ENCODE assay signal across 9 mouse cellular contexts in the genomic region with DNA sequence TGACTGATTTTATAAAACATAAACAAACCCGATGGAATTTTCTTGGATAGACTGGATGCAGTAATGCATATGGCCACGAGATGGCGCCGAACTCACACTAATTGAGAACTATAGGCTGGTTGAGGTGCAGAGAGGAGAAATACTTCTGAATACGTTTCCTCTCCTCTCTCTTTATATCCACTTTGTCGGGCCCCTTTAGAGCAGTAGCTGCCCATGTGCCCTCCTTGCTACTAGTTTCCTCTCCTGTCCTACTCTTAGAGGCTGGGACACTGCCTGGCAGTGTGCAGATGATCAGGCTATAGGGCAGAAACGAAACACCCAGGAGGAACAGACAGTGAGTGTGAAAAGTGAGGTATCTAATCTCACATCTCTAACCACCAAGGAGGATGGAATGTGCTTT. TPM values are rescaled to one million over a fixed set of nuclear protein-coding genes. Genes with fewer than 3 reads are reported as not detected.
DNase-seq lines count a peak whose midpoint lies in the region; ATAC-seq and TF ChIP-seq lines count a peak whose summit lies in the region.
"Had no signal": no experiment of that assay in that cellular context is flagged by ENCODE, and none has a peak within 500 bp of the region (broad histone marks: within the 10 kb centered on the region; RNA-seq: fewer than 3 reads in every experiment).

No protein-coding gene starts in this region.

- peak; percentile 87 for TF ChIP-seq CTCF in layer of hippocampus, adult 2 months (conservative IDR thresholded peaks at IDR 0.05)
- no peak; the same call in 1 of the 2 replicates for TF ChIP-seq CTCF in lung, adult 2 months (IDR thresholded peaks at IDR 0.05; ENCODE audit: insufficient read depth, low read length)

- DNase-seq in ES-CJ7 (ENCODE audit: low read depth, low spot score), result peak; percentile 58
- DNase-seq in forebrain, embryonic 11.5 days (ENCODE audit: low spot score), result peak; percentile 72
- DNase-seq in layer of hippocampus, adult 2 months (ENCODE audit: low spot score in 2 of 2), result peak; percentile 50 to 79
- peak; percentile 63 for DNase-seq in lung, adult 2 months
- peak; percentile 64 for DNase-seq in thymus, postnatal 14 days

- 13% methylated on average over 7 of the region's 7 CpGs for WGBS in forebrain, embryonic 11.5 days
- 4% methylated on average over 7 of the region's 7 CpGs for WGBS in lung, adult 2 months
- WGBS in neural tube, embryonic 15.5 days, result 8% methylated on average over 7 of the region's 7 CpGs

- no peaks in the 10 kb centered on the region for H3K27me3 ChIP-seq in forebrain, embryonic 11.5 days (ENCODE audit: control insufficient read depth, insufficient read depth, low read length)
- H3K27me3 ChIP-seq in neural tube, embryonic 15.5 days (replicated peaks), result no peaks in the 10 kb centered on the region

- ATAC-seq in forebrain, embryonic 11.5 days (replicated peaks; ENCODE audit: low FRiP score), result peak; percentile 80
- ATAC-seq in hematopoietic stem cell, adult 5-6 weeks (replicated peaks in 1 of 2; ENCODE audit: insufficient read depth in 1 of 2, low FRiP score in 2 of 2, low TSS enrichment in 1 of 2, low read depth in 1 of 2, poor library complexity in 2 of 2, severe bottlenecking in 2 of 2), result peak; percentile 80 to 86
- peak; percentile 87 for ATAC-seq in neural tube, embryonic 15.5 days (ENCODE audit: low FRiP score)

- no peaks in the 10 kb centered on the region for H3K4me1 ChIP-seq in brown adipose tissue, adult 24 weeks (ENCODE audit: control insufficient read depth, insufficient read depth, insufficient read length, low read length)
- H3K4me1 ChIP-seq in forebrain, embryonic 11.5 days (replicated peaks; ENCODE audit: control insufficient read depth, insufficient read depth, low read length), result no peaks in the 10 kb centered on the region
- H3K4me1 ChIP-seq in lung, adult 2 months (ENCODE audit: control insufficient read depth, insufficient read depth, low read length), result no peaks in the 10 kb centered on the region; the same call in 1 of the 2 replicates
- H3K4me1 ChIP-seq in neural tube, embryonic 15.5 days, result peaks cover 6% of the 10 kb centered on the region; the same call in 1 of the 2 replicates

- no peak overlapping the region for H3K27ac ChIP-seq in brown adipose tissue, adult 24 weeks (replicated peaks; ENCODE audit: low read depth, low read length)
- H3K27ac ChIP-seq in forebrain, embryonic 11.5 days (ENCODE audit: low read depth, low read length), result no peak overlapping the region
- no peak overlapping the region for H3K27ac ChIP-seq in layer of hippocampus, adult 2 months
- no peak overlapping the region for H3K27ac ChIP-seq in neural tube, embryonic 15.5 days (replicated peaks)

- TF ChIP-seq POLR2A in lung, adult 2 months (IDR thresholded peaks at IDR 0.05; ENCODE audit: borderline replicate concordance, extremely low read depth, low read depth, low read length), result no peak

- H3K9ac ChIP-seq in forebrain, embryonic 11.5 days (ENCODE audit: low read length), result no peak overlapping the region
- 0 out of 2 replicates have a peak overlapping the region, but pooled peaks have one; percentile 1 for H3K9ac ChIP-seq in neural tube, embryonic 15.5 days (replicated peaks)

- 0 out of 2 replicates have a peak overlapping the region, but pooled peaks have one; percentile 13 for H3K4me2 ChIP-seq in forebrain, embryonic 11.5 days (ENCODE audit: low read depth, low read length, severe bottlenecking)
- peak overlapping the region; percentile 49 for H3K4me2 ChIP-seq in neural tube, embryonic 15.5 days

- H3K9me3 ChIP-seq in forebrain, embryonic 11.5 days (ENCODE audit: control insufficient read depth, low read length), result no peaks in the 10 kb centered on the region
- H3K9me3 ChIP-seq in neural tube, embryonic 15.5 days (replicated peaks), result no peaks in the 10 kb centered on the region

- peak overlapping the region; percentile 57 for H3K4me3 ChIP-seq in brown adipose tissue, adult 24 weeks (ENCODE audit: insufficient read depth, low read depth, low read length)
- no peak overlapping the region for H3K4me3 ChIP-seq in forebrain, embryonic 11.5 days (ENCODE audit: low read depth, low read length)
- peak overlapping the region; percentile 5; the same call in 1 of the 2 replicates for H3K4me3 ChIP-seq in layer of hippocampus, adult 2 months
- H3K4me3 ChIP-seq in lung, adult 2 months (replicated peaks; ENCODE audit: extremely low read depth, low read depth, low read length), result no peak overlapping the region
- no peak overlapping the region for H3K4me3 ChIP-seq in neural tube, embryonic 15.5 days (replicated peaks)

- no peaks in the 10 kb centered on the region for H3K36me3 ChIP-seq in forebrain, embryonic 11.5 days (ENCODE audit: control insufficient read depth, insufficient read depth, low read length)
- H3K36me3 ChIP-seq in neural tube, embryonic 15.5 days, result no peaks in the 10 kb centered on the region

RNA-seq across cellular contexts. Expression of gene Slc5a9, which starts 16.7 kb away (rescaled TPM):
- polyA plus RNA-seq in brown adipose tissue, adult 24 weeks (2012; ENCODE audit: insufficient read depth, insufficient read length, missing spikeins), result not detected in 2 replicates
- polyA plus RNA-seq in forebrain, embryonic 11.5 days (2014; fragmentation: Nextera tagmentation; extraction: Ambion mirVana), result not detected in 2 replicates
- not detected in 2 replicates for total RNA-seq in hematopoietic stem cell, adult 5-6 weeks (2017)
- not detected for total RNA-seq in layer of hippocampus, adult 2 months (2021)
- 0.29 and 6.5 TPM in 2 replicates for polyA plus RNA-seq in lung, adult 2 months (2012; rRNA removed)
- 13.2 TPM in 1 of 2 replicates, not detected in the other for polyA plus RNA-seq in neural tube, embryonic 15.5 days (2015; fragmentation: Nextera tagmentation; extraction: Ambion mirVana)

RNA-seq across cellular contexts. Expression of gene Skint8, which starts 33.2 kb away (rescaled TPM):
- polyA plus RNA-seq in brown adipose tissue, adult 24 weeks (2012; ENCODE audit: insufficient read depth, insufficient read length, missing spikeins), result not detected in 2 replicates
- not detected in 2 replicates for polyA plus RNA-seq in forebrain, embryonic 11.5 days (2014; fragmentation: Nextera tagmentation; extraction: Ambion mirVana)
- not detected in 2 replicates for total RNA-seq in hematopoietic stem cell, adult 5-6 weeks (2017)
- total RNA-seq in layer of hippocampus, adult 2 months (2021), result not detected
- polyA plus RNA-seq in lung, adult 2 months (2012; rRNA removed), result 0.19 TPM in 1 of 2 replicates, not detected in the other
- 0.84 TPM in 1 of 2 replicates, not detected in the other for polyA plus RNA-seq in neural tube, embryonic 15.5 days (2015; fragmentation: Nextera tagmentation; extraction: Ambion mirVana)
- polyA plus RNA-seq: gonadal fat pad, adult 2 months had no signal

Comparison
In these comparisons a context has a peak if more than half of its experiments do, and no peak if none do; other contexts are left out.
1. H3K4me3 ChIP-seq: peak in brown adipose tissue, adult 24 weeks (single experiment) and layer of hippocampus, adult 2 months (single experiment); none in forebrain, embryonic 11.5 days (single experiment), lung, adult 2 months (single experiment) and neural tube, embryonic 15.5 days (single experiment).
2. Peak in every context shown above with its lines, with median percentiles within 50 percentile points of each other: DNase-seq and ATAC-seq.